Mouse (Mus musculus) urinary bladder, adult 2 months (tissue): ENCODE results near the gene Ybx2. TPM values are rescaled to one million over a fixed set of nuclear protein-coding genes. Genes with fewer than 3 reads are reported as not detected.
"Not testable (repeated sequence)": the region's sequence is repeated elsewhere in the genome, so short reads cannot be mapped to it uniquely, and the experiment has no call there.

Experiments
- DNase-seq: peaks from one replicate; pipeline ENCODE4 v3.0.0; 2022; ENCODE audit warnings: low spot score
- polyA plus RNA-seq: library from polyadenylated mRNA; depleted of rRNA; stranded (reverse); fragments of >200 nt; gene quantifications from 2 replicates; pipeline ENCODE4 v1.2.3, GENCODE M21; 2012

The Ybx2 gene
- polyA plus RNA-seq, 1 experiment = 6.2 TPM

- DNase-seq = no peak
These were observed 20.6 kb upstream of the Ybx2 start for GRCm38 (mm10) chr11:69914917-69915430.

- no peak for DNase-seq
These were observed 19.6 kb upstream of the Ybx2 start for GRCm38 (mm10) chr11:69915667-69916627.

- not testable (repeated sequence) for DNase-seq
These were observed 18.8 kb upstream of the Ybx2 start for GRCm38 (mm10) chr11:69916652-69917378.

DNA sequence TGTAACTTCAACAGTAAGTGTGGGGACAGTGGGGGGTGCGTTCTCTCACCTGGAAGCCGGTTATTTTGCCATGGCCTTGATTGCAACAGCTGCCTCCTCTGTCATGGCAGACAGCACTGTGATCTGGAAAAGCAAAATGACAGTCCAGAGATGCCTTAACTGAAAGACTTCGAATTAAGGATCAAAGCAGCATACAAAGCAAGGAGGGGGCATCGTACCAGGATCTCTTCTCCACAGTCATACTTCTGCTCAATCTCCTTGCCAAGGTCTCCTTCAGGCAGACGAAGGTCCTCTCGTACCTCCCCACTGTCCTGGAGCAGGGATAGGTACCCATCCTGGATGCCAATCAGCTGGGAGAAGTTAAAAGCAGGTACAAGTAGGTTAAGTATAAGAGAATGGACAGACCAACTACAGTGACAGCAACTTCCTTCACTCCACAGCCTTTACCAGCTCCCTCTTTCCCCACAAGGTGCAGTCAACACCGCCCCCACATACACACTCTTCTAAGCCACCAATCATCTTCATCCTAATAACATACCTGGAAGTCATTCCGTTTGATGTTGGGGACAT, 18.1 kb upstream of the Ybx2 start:
- DNase-seq = no peak

GRCm38 (mm10) chr11:69918118-69918517, 17.5 kb upstream of the Ybx2 start:
- DNase-seq = no peak

- no peak for DNase-seq
These were observed 16.5 kb upstream of the Ybx2 start for GRCm38 (mm10) chr11:69919053-69919452.

DNA sequence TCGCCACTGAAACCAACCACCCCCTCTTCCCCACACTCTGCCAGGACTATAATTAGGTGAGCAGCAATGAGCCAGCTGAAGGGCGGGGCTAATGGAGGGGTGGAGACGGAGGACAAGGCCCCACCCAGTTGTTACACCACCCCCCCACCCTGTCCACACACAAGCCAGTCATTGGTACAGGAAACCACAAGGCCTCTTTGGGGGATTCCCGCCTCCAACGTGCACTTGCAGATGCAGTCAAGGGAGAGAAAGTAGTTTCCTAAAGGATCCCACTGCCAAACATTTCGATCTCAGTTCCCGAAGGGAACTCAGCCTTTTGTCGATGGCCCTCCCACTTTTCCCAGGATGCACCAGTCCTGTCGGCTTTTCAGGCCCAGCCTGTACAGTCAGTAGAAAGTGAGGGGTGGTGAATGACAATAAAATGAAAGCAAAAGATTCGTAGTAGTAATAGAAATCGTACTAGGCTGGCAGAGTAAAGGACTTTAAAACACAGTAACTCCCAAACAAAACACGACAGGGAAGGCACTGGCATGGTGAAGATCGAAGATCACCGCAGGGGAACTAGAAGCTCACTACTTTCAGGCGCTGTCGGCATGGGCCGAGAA, 15.8 kb upstream of the Ybx2 start:
- DNase-seq = no peak

DNA sequence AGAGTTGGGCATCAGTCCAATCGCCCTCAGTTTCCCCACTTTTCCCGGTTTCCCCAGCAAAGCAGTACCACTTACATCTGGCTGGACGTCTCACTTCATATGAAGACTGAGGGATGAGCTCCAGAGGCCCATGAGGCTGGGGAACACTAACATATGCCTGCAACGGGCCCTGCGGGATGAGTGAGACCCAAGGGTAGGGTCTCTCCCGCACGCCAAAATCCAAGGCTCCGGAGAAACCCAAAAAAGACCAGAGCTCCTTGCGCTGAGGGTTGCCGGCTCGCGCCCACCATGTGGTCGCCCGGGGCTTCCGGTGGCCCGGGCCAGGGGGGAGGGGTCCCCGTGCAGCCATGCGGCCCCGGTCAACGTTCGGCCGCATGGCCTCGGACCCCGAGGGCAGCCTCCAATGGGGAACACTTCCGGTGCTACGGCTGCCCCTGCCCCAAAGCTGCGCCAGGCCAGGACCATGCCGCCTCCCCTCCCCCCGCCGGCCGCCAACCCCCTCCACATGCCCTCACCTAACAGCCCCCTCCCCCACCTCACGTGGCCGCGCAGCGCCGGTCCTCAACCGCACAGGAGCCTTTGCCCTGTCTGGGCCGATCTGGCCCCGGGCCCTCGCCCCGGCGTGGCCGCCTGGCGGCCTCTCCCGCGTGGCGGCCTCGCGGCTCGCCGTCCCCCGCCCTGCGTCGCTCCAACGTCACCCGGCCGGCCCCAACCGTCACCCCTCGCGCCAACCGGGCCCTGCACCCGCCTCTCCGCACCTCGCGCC, 15.1 kb upstream of the Ybx2 start:
- no peak for DNase-seq

- peak; percentile 100 for DNase-seq
These were observed 14.2 kb upstream of the Ybx2 start, which contains the start of gene Eif5a for GRCm38 (mm10) chr11:69921114-69922011. Gene Eif5a (minus strand): TSS chr11:69921958.

DNA sequence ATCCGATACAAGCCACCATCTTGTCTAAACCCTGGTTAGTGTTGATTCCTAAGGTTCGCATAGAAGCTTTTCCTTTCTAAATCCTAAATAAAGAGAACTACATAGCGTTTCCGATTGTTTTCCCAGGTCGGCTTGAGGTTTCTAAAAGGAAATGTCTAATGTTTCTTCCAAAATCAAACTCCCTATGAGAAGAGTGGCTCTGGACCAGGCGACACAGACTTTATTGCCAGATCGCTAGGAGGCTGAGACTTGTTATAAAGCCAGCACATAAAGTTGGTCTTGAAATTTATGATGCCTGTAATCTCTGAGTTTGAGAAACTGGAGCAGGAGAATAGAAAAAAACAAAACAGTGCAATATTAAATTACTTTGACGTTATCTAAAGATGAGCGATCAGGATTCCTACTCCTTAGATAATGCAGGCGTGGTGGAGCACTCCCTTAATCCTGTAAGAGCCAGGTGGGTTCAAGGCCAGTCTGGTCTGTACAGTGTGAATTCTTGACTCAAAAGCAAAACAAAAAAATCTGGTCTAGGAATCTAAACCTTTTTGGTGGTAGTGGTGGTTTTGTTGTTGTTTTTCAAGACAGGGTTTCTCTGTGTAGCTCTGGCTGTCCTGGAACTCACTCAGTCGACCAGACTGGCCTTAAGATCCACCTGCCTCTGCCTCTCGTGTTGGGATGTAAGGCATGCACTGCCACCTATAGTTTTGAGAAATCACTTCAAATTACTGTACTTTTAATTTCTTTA, 13.4 kb upstream of the Ybx2 start:
- DNase-seq = no peak

- DNase-seq = no peak
These were observed 12.8 kb upstream of the Ybx2 start for GRCm38 (mm10) chr11:69922796-69923195.

GRCm38 (mm10) chr11:69927501-69927900, 8.1 kb upstream of the Ybx2 start:
- no peak for DNase-seq

- no peak for DNase-seq
These were observed 5.9 kb upstream of the Ybx2 start for GRCm38 (mm10) chr11:69929712-69930111.

DNA sequence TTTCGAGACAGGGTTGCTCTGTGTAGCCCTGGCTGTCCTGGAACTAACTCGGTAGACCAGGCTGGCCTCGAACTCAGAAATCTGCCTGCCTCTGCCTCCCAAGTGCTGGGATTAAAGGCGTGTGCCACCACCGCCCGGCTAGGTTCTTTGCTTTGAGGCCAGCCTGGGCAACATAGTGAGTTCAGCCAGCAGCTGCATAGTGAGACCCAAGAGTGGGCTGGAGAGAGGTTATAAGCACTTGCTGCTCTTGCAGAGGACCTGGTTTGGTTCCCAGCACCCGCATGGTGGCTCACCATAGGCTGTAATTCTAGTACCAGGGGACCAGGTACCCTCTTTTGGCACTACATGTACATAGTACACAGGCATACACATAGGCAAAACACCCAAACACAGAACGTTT, 5.4 kb upstream of the Ybx2 start:
- DNase-seq = not testable (repeated sequence)

DNA sequence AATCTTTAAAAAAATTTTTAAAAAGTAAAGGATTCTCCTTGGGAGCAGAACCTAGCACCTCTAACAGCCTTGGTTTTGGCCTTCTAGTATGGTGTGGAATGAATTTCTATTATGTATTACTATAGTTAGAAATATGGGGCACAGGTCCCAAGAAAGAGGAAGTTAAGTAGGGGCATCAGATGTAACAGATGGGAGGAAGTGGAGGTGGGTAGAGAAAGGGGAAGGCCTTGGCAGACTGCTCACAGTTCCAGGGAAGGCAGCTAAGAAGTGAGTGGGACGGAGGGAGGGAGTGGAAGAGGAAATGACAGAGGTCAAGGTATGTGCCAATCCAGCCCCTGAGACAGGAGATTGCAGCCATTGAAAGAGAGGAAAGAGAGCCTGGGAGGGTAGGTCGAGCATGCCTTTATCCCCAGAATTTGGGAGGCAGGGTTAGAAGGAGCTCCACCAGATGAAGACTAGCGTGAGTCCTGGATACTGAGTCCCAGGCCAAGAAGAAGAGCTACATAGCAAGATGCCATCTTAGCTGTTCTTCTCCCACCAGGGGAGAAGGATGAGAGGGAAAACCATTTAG, 4.5 kb upstream of the Ybx2 start:
- no peak for DNase-seq

DNA sequence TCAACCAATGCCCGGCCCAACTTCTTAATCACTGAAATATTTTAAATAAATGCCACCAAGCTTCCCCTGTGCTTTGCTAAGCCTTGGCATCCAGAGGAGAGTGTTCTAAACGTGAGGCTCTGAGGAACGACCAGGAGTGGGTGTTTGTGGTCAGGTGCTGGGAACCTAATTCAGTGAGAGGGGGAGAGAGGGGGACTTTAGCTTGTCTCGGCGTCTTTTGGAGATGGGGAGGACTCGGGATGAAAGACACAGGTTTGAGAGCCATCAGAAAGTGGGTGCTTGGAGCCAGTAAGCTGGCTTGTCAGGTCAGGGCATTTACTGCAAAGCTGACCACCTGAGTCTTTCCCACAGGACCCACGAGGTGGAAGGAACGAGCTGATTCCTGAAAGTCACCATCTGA, 3.8 kb upstream of the Ybx2 start:
- DNase-seq = no peak

DNA sequence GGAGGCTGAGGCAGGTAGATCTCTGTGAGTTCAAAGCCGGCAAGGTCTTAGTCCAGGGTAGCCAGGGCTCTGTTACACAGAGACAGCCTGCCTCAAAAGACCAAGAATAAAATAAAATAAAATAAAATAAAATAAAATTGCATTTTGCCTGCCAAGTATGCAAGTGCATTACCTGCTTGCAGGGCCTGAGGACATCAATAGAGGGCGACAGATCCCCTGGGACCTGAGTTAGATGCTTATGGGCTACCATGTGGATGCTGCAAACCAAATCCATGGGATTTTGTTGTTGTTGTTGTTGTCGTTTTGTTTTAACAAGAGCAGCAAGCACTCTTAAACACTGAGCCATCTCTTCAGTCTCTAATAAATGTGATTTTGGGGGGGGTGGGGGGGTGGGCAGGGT, 3.3 kb upstream of the Ybx2 start:
- no peak for DNase-seq

DNA sequence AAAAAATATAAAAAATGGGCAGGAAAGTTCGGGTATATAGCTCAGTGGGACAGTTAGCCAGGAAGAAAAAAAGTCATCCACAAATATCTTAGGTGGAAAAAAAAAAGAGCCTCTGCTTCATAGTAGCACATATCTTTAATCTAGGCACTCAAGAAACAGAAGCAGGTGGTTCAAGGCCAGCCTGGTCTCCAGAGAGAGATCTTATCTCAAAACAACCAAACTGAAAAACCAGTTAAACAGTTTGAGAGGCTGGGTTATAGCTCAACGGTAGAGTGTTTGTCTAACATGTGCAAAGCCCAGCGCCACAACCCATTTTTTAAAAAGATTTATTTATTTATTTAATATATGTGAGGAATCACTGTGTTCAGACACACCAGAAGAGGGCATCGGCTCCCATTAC, 2.5 kb upstream of the Ybx2 start:
- no peak for DNase-seq

DNA sequence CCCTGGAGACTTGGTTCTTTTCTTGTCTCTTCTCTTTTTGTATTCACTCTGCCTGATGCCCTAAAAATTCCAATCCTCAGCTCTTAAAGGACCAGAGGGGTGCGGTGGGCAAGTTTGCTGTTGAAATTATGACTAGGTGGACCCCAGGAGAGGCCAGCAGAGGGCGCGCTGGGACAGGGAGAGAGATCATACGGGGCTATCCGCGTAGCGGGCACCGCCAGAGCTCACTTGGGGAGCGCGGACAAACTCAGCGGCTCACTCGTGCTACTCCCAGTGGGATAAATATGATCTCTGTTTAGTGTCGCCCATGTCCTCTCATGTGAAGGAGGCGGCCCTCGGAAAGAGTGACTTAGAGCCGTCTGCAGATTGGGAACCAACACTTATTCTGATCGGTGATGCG, 1.4 kb upstream of the Ybx2 start:
- peak; percentile 89 for DNase-seq
